Mouse (Mus musculus): ENCODE measurements around the gene Tef. TPM values are rescaled to one million over a fixed set of nuclear protein-coding genes. Genes with fewer than 3 reads are reported as not detected.

Gene Tef
- polyA plus RNA-seq, 1 experiment from 2014 or later: 30.0 TPM

DNA sequence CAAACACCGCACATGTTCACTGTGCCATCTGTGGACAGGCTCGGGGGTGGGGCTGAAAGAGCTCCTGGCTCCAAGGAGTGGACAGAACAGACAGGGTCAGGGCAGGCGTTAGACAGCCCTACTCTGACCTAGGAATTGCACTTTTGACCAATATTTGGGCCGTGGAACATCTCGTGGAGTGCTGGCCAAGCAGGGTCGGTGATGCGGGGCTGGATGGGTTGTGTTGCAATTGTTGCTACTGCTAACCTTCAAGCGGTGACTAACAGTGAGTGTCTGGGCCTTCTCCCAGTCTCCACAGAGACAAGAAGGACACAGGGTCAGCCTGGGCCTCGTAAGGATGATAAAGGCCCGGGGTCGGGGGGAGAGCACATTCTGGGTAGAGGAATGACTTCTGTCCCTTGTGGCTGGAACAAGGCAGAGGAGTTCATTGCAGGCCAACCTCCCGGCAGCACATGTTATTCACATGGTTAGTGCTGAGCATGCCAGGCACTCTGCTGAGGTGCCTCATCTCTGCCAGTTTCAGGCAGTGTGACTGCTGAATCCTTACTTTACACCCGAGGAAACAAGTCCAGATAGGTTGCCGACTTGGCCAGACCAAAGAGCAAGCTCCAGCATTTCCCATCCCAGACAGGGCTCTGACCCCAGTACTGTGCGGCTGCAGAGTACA lies 27.6 kb upstream of the Tef start:
- H3K4me2 ChIP-seq (replicated peaks): no peak overlapping the region

DNA sequence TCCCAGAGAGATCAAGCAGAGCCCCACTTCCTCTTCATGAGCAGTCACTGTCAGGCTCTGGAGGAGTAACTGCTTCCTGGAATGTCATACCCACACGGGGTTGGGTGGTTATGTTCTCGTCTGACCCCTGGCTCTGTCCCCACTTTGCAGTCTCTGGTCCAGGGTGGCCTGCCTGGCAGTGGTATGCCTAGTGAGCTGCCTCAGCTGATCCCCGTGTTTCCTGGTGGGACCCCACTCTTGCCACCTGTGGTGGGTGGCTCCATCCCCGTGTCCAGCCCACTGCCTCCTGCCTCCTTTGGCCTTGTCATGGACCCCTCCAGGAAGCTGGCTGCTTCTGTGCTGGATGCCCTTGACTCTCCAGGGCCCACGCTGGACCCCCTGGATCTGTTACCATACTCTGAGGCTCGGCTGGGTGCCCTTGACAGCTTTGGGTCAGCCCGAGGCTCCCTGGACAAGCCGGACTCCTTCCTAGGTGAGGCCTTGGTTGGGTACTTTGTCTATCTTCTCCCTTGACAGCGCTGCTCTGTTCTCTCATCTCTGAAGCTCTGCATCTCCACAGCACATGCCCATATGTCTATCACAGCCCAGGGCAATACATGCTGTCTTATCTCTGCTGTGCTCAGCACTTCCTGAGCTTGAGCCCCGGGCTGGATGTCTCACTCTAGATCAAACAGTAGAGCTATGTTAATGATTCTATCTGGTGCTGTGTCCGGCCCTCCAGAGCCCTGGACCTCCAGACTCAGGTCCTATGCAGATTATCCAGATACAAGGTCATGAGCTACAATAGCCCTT lies 25.4 kb upstream of the Tef start:
- ATAC-seq (ENCODE audit: low FRiP score): no peak
- WGBS: 91% methylated on average over 11 of the region's 11 CpGs

More for the DNA sequence above, 27.6 kb upstream of the Tef start:
- Histone ChIP-seq H3K9ac (no peak overlapping the region), H3K27me3 (no peaks in the 10 kb centered on the region), H3K36me3 (peaks cover 93% of the 10 kb centered on the region), H3K4me1 (no peaks in the 10 kb centered on the region), H3K9me3 (replicated peaks) (no peaks in the 10 kb centered on the region), H3K4me3 (no peak overlapping the region), H3K27ac (no peak overlapping the region)
- WGBS: 88% methylated on average over 15 of the region's 15 CpGs
- ATAC-seq (ENCODE audit: low FRiP score): no peak

DNA sequence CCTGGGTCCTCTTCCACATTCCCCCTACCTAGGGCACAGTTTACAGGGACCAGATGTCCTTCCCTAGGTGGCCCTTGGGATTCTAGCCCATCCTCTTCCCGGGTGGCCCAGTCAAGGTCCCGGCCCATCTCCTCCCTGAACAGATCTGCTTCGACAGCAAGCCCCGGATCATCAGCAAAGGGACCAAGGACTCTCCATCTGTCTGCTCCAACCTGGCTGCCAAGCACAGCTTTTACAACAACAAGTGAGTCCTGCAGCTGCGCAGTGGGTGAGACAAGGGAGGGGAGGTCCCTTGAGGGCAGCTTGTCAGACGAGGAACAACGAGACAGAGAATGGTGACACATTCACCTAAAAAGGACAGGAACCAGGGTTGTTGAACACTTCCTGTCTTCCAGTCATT lies 20.4 kb upstream of the Tef start:
- no peak overlapping the region for H3K4me3 ChIP-seq
- no peaks in the 10 kb centered on the region for H3K4me1 ChIP-seq
- H3K27me3 ChIP-seq: no peaks in the 10 kb centered on the region
- no peak overlapping the region for H3K4me2 ChIP-seq (replicated peaks)
- no peak for ATAC-seq (ENCODE audit: low FRiP score)
- no peak overlapping the region for H3K27ac ChIP-seq
- 83% methylated on average over 7 of the region's 7 CpGs for WGBS
- H3K9ac ChIP-seq: no peak overlapping the region
- peaks cover 95% of the 10 kb centered on the region for H3K36me3 ChIP-seq
- no peaks in the 10 kb centered on the region for H3K9me3 ChIP-seq (replicated peaks)

More for the DNA sequence above, 25.4 kb upstream of the Tef start:
- no peaks in the 10 kb centered on the region for H3K9me3 ChIP-seq (replicated peaks)
- H3K36me3 ChIP-seq: peaks cover 99% of the 10 kb centered on the region
- H3K4me2 ChIP-seq (replicated peaks): no peak overlapping the region
- H3K27me3 ChIP-seq: no peaks in the 10 kb centered on the region
- H3K9ac ChIP-seq: no peak overlapping the region
- no peak overlapping the region for H3K27ac ChIP-seq
- H3K4me1 ChIP-seq: no peaks in the 10 kb centered on the region
- no peak overlapping the region for H3K4me3 ChIP-seq

DNA sequence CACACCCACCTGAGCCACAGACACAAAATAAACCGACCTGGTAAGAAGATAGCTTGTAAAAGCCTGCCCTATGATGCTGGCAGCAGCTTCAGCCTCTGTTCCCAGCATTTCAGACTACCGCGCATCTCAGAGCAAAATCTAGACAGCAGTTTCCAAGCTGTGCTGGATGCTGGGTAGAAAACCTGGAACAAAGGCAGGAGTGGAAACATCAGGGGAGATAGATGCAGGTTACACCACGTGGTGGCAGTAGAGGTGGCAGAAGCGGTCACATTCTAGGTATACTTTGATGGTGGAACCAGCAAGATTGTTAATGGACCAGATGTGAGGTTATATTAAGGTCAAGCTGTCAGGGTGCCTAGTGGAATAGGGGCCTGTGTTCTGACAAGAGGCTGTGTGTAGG lies 17.5 kb upstream of the Tef start:
- no peak for ATAC-seq (ENCODE audit: low FRiP score)
- Histone ChIP-seq H3K4me1 (no peaks in the 10 kb centered on the region), H3K4me2 (replicated peaks) (no peak overlapping the region), H3K36me3 (peaks cover 90% of the 10 kb centered on the region), H3K9ac (no peak overlapping the region), H3K27ac (no peak overlapping the region; the same call in 1 of the 2 replicates), H3K9me3 (replicated peaks) (no peaks in the 10 kb centered on the region), H3K4me3 (no peak overlapping the region), H3K27me3 (no peaks in the 10 kb centered on the region)
- 78% methylated on average over 5 of the region's 5 CpGs for WGBS

DNA sequence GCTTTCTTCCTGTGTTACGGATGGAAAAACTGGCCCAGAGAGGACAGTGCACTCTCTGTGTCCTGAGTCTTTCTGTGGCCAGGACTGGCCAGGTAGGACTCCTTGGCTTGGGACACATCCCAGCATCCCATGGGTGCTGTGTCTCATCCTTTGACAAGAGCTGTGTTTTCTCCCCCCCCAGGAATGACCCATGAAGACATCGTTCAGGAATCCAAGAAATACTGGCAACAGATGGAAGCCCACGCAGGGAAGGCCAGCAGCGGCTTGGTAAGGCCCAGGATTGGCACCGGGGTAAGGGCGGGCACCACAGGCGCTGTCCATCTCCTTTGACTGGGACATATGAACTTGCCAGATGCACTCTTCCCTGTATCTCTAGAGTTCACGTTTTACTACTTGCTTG lies 16.5 kb upstream of the Tef start:
- Histone ChIP-seq H3K4me1 (no peaks in the 10 kb centered on the region), H3K4me2 (replicated peaks) (no peak overlapping the region), H3K4me3 (no peak overlapping the region), H3K27me3 (no peaks in the 10 kb centered on the region), H3K36me3 (peaks cover 90% of the 10 kb centered on the region), H3K27ac (no peak overlapping the region), H3K9ac (no peak overlapping the region), H3K9me3 (replicated peaks) (no peaks in the 10 kb centered on the region)
- no peak for ATAC-seq (ENCODE audit: low FRiP score)
- WGBS: 89% methylated on average over 8 of the region's 8 CpGs

DNA sequence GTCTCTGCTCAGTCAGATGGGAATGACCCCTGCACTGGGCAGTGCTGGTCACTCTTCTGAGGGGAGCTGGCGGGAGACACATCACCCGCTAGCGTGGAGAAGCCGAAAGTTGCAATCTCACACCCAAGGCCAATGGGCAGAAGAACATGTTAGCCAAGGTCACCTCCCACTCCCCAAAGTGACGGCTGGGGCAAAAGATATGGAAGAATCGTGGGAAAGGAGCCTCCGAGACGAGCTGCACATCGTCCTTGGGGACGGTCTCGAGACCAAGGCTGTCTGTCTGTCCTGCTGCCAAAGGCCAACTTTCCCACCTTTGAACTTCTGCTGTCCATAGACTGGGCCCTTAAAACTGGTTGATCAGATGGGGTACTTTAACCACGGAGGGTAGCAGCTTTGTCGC lies 14.7 kb upstream of the Tef start:
- no peaks in the 10 kb centered on the region for H3K9me3 ChIP-seq (replicated peaks)
- no peaks in the 10 kb centered on the region for H3K27me3 ChIP-seq
- 93% methylated on average over 13 of the region's 13 CpGs for WGBS
- peaks cover 90% of the 10 kb centered on the region for H3K36me3 ChIP-seq
- no peaks in the 10 kb centered on the region for H3K4me1 ChIP-seq
- no peak overlapping the region for H3K4me2 ChIP-seq (replicated peaks)
- no peak overlapping the region for H3K27ac ChIP-seq
- ATAC-seq (ENCODE audit: low FRiP score): no peak
- no peak overlapping the region for H3K9ac ChIP-seq
- H3K4me3 ChIP-seq: no peak overlapping the region

DNA sequence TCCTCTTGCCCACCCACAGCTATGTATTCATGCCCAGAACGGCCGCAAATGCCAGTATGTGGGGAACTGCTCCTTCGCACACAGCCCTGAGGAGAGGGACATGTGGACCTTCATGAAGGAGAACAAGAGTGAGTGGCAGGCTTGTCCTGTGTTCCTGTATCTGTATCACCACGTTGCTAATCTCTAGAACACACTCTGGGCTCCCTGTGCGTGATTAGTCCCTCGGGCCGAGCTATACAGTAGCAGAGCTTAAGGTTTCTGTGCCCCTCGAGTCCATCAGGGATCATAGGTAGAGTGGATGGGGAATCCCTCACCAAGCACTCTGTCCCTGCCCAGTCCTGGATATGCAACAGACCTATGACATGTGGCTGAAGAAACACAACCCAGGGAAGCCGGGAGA lies 9.8 kb upstream of the Tef start:
- Histone ChIP-seq H3K4me3 (no peak overlapping the region), H3K4me1 (0 out of 2 replicates have a peak, but pooled peaks cover 4% of the 10 kb centered on the region), H3K36me3 (peaks cover 75% of the 10 kb centered on the region), H3K4me2 (replicated peaks) (no peak overlapping the region), H3K27ac (no peak overlapping the region), H3K9me3 (replicated peaks) (no peaks in the 10 kb centered on the region), H3K27me3 (no peaks in the 10 kb centered on the region), H3K9ac (no peak overlapping the region)
- ATAC-seq (ENCODE audit: low FRiP score): no peak
- 96% methylated on average over 9 of the region's 9 CpGs for WGBS

DNA sequence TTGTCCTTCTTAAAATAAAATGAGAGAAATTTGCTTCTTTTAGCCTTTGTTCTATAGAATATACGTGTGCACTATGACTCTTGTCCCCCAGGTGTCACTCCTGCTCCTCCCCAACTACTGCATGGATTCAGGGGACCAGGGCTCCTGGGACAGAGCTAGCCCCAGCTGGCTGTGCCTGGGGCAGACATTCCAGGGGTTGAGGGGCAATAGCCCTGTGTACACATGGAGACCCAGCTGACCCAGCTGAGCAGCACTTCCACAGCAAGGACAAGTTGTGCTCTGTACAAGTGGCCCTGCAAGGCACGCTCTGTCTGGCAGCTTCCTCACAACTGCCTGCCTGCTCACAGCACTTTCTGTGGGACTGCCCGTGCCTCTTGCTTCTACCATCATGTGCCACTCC lies 6.0 kb upstream of the Tef start:
- Histone ChIP-seq H3K4me1 (0 out of 2 replicates have a peak, but pooled peaks cover 4% of the 10 kb centered on the region), H3K36me3 (peaks cover 41% of the 10 kb centered on the region), H3K4me2 (replicated peaks) (no peak overlapping the region), H3K4me3 (no peak overlapping the region), H3K27ac (no peak overlapping the region), H3K27me3 (no peaks in the 10 kb centered on the region), H3K9me3 (replicated peaks) (no peaks in the 10 kb centered on the region), H3K9ac (no peak overlapping the region)
- 69% methylated on average over 3 of the region's 3 CpGs for WGBS
- ATAC-seq (ENCODE audit: low FRiP score): peak; percentile 57; the same call in 1 of the 2 replicates

DNA sequence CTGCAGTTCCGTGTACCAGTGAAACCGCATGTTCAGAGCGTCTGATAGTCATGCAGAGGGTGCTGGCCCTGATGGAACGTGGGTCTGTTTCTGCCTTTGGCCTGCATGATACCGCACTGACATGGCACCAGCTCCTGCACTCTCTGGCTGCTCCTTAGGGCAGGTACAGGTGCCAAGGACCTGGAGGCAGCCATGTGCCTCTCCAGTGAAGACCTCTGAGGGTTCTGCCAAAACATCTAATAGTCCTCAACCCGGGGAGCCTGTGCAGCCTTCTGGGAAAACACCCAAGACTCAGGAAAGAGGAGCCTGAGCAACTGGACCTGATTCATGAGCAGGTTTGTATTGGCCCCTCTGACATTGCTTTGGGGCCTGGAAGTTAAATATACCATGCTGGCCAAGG lies 4.4 kb upstream of the Tef start:
- H3K9me3 ChIP-seq (replicated peaks): no peaks in the 10 kb centered on the region
- H3K4me3 ChIP-seq: no peak overlapping the region
- peaks cover 25% of the 10 kb centered on the region for H3K36me3 ChIP-seq
- no peak for ATAC-seq (ENCODE audit: low FRiP score)
- no peak overlapping the region for H3K9ac ChIP-seq
- no peak overlapping the region for H3K27ac ChIP-seq
- 91% methylated on average over 6 of the region's 6 CpGs for WGBS
- H3K4me1 ChIP-seq: peaks cover 14% of the 10 kb centered on the region
- no peak overlapping the region for H3K4me2 ChIP-seq (replicated peaks)
- H3K27me3 ChIP-seq: no peaks in the 10 kb centered on the region

DNA sequence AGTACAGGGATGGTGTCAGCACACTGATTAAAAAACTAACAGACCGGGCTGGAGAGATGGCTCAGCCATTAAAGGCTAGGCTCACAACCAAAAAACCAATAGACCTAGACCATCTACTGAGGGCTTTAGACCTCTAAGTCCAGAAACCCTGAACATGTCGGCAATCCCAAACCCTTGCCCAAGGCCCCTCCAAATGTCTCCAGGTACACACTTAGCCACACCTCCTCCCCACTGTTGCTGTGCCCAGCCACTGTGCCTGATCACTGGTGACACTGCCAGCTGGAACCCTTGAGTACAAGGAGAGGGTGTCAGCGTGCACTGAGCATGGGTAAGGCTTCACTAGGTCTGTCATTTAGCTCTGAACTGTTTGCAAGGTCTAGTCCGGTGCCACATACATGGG lies 3.8 kb upstream of the Tef start:
- ATAC-seq (ENCODE audit: low FRiP score): no peak
- 91% methylated on average over 4 of the region's 4 CpGs for WGBS
- Histone ChIP-seq H3K36me3 (peaks cover 19% of the 10 kb centered on the region), H3K27ac (no peak overlapping the region), H3K4me3 (no peak overlapping the region), H3K4me1 (peaks cover 18% of the 10 kb centered on the region), H3K4me2 (replicated peaks) (no peak overlapping the region), H3K27me3 (no peaks in the 10 kb centered on the region), H3K9me3 (replicated peaks) (no peaks in the 10 kb centered on the region), H3K9ac (no peak overlapping the region)

DNA sequence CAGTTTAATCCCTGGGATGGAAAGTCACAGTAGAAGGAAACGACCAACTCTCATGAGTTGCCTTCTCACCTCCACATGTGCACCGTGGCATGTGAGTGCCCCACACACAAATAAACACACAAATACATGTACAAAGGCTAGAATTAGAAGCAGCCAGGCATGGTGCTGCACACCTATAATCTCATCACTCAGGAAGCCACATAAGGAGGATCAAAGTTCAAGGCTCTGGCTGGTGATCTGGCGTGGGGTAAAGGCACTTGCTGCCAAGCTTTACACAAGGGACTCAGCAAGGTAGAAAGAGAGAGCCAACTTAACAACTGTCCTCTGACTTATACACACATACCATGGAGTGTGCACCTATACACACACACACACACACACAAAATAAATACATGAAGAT lies 1.8 kb upstream of the Tef start:
- Histone ChIP-seq H3K4me3 (no peak overlapping the region), H3K4me1 (peaks cover 23% of the 10 kb centered on the region), H3K27me3 (0 out of 2 replicates have a peak, but pooled peaks cover 5% of the 10 kb centered on the region), H3K4me2 (replicated peaks) (no peak overlapping the region), H3K27ac (no peak overlapping the region), H3K9me3 (replicated peaks) (no peaks in the 10 kb centered on the region), H3K36me3 (peaks cover 4% of the 10 kb centered on the region; the same call in 1 of the 2 replicates), H3K9ac (no peak overlapping the region)
- no peak for ATAC-seq (ENCODE audit: low FRiP score)
- WGBS: 75% methylated on average over 3 of the region's 3 CpGs

DNA sequence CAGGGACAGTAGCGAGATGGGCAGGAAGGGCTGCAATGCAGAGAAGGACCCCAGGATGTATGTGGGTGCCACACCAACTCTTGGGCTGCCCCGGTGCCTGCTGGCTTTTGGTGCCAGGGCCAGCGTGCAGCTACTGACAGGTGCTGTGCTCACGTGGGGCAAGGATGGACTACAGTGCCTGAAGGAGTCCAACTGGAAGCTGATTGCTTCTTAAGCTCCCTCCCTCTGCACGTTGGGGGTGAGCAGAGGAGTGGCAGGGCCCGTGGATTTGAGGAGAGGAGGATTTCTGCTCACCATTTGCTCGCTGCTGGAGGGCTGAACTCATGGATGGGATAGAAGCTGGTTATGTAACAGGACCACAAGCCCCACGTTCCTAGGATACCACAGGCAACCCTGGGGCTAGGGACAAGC lies 725 bp downstream of the Tef start:
- peak overlapping the region; percentile 12; the same call in 1 of the 2 replicates for H3K4me3 ChIP-seq
- H3K9me3 ChIP-seq (replicated peaks): no peaks in the 10 kb centered on the region
- peak overlapping the region; percentile 2; the same call in 1 of the 2 replicates for H3K27ac ChIP-seq
- ATAC-seq (ENCODE audit: low FRiP score): no peak; the same call in 1 of the 2 replicates
- peaks cover 28% of the 10 kb centered on the region for H3K4me1 ChIP-seq
- WGBS: 11% methylated on average over 8 of the region's 8 CpGs
- no peaks in the 10 kb centered on the region for H3K36me3 ChIP-seq
- peak overlapping the region; percentile 32; the same call in 1 of the 2 replicates for H3K9ac ChIP-seq
- H3K4me2 ChIP-seq (replicated peaks): peak overlapping the region; percentile 44
- 0 out of 2 replicates have a peak, but pooled peaks cover 5% of the 10 kb centered on the region for H3K27me3 ChIP-seq

Data from hindbrain, embryonic 12.5 days (tissue).